Mouse (Mus musculus): ENCODE data around the gene Bst1.
A peak's percentile ranks its signal among the peaks of the same experiment; 100 is the strongest.

Bst1 gene

DNA sequence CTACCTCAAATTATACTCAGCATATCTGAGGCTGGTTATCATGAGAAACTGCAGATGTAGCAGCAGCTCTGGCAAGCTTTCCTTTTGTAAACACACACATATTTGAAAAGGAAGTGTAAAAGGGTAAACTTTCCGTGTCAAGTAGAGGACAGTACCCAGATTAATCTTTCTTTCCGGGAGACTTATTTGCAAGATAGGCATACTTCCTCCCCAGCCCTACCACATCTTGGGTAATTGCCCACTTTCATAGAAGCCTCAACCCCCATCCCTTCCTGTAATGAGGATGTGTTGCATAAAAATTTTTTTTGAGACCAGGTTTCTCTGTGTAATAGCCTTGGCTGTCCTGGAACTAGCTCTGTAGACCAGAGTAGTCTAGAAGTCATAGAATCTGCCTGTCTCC is 37.1 kb downstream of the Bst1 start:
- DNase-seq (ENCODE audit: low spot score) = no peak

DNA sequence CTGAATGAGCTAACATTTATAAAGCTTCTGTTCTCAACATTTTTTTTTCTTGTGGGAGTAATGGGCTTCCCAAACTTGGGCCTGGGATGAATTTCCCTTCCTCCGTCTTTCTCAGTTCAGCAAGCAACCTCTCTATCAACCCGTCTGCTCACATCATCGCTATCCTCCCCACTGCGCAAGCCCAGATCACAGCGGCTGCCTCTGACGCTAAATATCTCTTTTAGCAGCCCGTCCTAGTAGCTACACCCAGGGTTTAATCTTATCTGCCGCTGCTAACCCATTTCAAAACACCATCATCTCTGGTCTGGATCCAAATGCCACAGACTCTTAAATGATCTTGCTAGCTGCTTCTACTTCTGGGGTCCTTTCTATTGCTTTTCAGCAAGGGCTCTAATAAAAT is 41.0 kb downstream of the Bst1 start:
- DNase-seq (ENCODE audit: low spot score) = no peak

- no peak for DNase-seq (ENCODE audit: low spot score)
These were observed 41.4 kb downstream of the Bst1 start for GRCm38 (mm10) chr5:43860096-43860495.

GRCm38 (mm10) chr5:43860670-43861431 is 42.2 kb downstream of the Bst1 start:
- no peak for DNase-seq (ENCODE audit: low spot score)

DNA sequence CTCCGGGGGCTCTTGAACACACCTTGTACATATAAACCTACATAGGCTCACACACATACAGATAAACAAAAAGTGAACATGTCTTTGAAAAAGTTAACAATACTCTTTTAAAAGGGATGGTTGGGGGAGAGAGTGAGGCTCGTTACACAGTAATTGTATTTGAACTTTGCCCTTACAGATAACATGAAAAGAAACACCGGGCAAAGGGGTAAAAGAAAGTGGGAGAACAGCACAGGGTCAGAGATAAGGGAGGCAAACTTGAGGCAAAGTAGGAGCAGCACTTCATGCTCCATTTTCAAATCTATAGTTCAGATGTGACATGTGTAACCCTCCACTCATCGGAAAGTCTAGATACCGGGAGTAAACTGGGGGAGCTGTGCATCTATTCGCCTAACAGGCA is 45.0 kb downstream of the Bst1 start:
- DNase-seq (ENCODE audit: low spot score) = no peak

- no peak for DNase-seq (ENCODE audit: low spot score)
These were observed 46.6 kb downstream of the Bst1 start for GRCm38 (mm10) chr5:43865316-43865715.

GRCm38 (mm10) chr5:43868253-43868652 is 49.6 kb downstream of the Bst1 start, which contains the start of gene Cd38:
Cd38 (plus strand) TSS chr5:43868553.
- no peak for DNase-seq (ENCODE audit: low spot score)

DNA sequence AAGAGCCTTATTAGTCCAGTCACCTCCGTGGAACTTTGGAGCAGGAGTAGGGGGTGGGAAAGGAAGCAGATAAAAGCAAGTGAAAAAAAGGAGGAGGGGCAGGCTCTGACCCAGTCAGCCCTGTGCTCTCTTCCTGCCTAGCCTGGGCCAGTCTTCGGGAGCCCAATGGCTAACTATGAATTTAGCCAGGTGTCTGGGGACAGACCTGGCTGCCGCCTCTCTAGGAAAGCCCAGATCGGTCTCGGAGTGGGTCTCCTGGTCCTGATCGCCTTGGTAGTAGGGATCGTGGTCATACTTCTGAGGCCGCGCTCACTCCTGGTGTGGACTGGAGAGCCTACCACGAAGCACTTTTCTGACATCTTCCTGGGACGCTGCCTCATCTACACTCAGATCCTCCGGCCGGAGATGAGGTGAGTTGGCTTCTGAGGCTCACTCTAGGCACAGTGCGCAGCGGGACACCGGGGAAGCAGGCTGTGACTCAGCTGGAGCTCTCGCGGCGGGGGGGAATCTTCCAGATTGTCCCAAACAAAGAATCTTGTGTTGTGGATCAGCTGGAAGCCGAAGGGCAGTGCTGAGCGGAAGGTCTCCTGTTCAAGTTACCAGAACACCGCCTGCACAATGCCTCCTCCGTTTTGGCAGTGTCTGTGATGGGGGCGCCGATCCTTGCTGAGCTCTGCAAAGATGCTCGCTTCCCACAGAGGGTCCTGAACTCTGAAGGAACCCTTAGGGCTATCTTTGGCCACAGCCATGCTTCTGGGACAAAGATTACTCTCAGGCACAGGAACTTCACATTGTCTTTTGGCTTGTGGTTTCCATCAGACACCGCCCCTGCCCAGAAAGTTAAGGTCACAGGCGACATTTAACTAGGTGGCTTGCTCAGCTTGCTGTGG is 50.3 kb downstream of the Bst1 start:
- DNase-seq (ENCODE audit: low spot score) = no peak

- DNase-seq (ENCODE audit: low spot score) = no peak
These were observed 53.2 kb downstream of the Bst1 start for GRCm38 (mm10) chr5:43871845-43872244.

- DNase-seq (ENCODE audit: low spot score) = no peak
These were observed 54.0 kb downstream of the Bst1 start for GRCm38 (mm10) chr5:43872652-43873051.

DNA sequence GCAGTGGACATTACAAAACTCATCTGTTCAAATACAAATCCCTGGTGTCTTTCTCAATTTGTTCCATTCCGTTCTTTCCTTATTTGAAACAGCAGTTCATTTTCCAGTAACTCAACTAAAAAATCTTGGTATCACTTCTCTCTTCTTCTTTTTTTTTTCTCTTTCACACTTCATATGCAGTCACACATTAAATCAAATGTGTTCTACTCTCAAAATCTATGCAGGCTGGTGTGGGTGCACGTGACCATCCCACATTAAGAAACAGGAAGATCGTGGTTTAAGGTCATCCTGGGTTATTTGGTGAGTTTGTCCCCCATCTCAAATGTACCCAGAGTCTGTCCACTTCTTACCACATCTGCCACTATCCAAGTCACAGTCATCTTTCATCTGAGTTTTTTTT is 63.3 kb downstream of the Bst1 start:
- DNase-seq (ENCODE audit: low spot score) = no peak

DNA sequence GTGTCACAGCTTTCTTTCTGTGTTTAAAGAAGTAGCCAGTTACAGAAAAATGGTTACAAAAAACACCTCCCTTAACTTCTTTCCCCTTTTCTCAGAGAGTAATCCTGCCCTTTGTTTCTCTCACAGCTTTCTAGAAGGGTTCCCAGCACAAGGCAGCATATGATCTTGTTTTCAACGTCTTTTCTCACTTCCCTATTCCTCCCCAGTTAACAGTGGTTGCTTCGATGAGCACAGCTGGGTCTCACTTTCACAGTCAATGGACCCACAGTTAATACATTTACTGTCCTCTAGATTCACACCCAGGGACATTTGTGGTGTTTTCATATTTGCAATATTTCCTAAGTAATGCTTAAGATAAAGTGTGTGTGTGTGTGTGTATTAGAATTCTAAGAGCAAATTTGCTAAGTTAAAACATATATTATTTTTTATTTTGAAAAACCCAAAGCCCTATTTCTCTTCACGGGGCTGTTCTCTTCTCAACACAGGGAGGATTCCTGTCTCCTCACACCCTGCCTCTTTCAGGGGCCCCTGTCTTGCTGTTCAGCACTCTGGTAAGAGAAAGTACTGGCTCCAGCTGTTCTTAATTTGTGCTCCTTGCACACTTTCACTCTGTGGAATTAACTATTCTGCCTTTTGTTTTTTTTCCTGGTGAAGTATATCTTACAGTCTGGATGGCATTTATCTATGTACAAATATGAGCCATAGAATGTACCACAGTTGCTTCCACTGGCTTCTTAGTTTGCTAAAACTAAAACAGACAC is 66.6 kb downstream of the Bst1 start:
- DNase-seq (ENCODE audit: low spot score) = no peak

GRCm38 (mm10) chr5:43892386-43892785 is 73.7 kb downstream of the Bst1 start:
- peak; percentile 43 for DNase-seq (ENCODE audit: low spot score)

All from layer of hippocampus, adult 9-10 months (tissue).